In genomic region chr2:32617109-32617508, GRCm38 (mm10) we compare ENCODE assay signal across 37 mouse cellular contexts. TPM values are rescaled to one million over a fixed set of nuclear protein-coding genes. Genes with fewer than 3 reads are reported as not detected.
"Had no signal": no experiment of that assay in that cellular context is flagged by ENCODE, and none has a peak within 500 bp of the region (broad histone marks: within the 10 kb centered on the region; RNA-seq: fewer than 3 reads in every experiment).

No protein-coding gene starts in this region.

- H3K27me3 ChIP-seq: heart, embryonic 12.5 days; heart, embryonic 13.5 days; heart, embryonic 15.5 days; hindbrain, embryonic 12.5 days; hindbrain, embryonic 13.5 days; hindbrain, embryonic 15.5 days; intestine, embryonic 15.5 days; kidney, embryonic 15.5 days had no signal

- ATAC-seq: hindbrain, embryonic 16.5 days; hindbrain, postnatal 0 days; inflammation-experienced regulatory T-cells, adult 6 months; intestine, embryonic 15.5 days; intestine, embryonic 16.5 days; intestine, postnatal 0 days had no signal

- H3K4me3 ChIP-seq: heart, embryonic 12.5 days; heart, embryonic 13.5 days; heart, embryonic 15.5 days; hindbrain, embryonic 10.5 days; hindbrain, embryonic 12.5 days; hindbrain, embryonic 13.5 days; hindbrain, embryonic 15.5 days; intestine, embryonic 15.5 days; kidney, embryonic 15.5 days; layer of hippocampus, adult 2 months; left cerebral cortex, adult 2 months had no signal

- H3K27ac ChIP-seq: heart, embryonic 13.5 days; heart, embryonic 15.5 days; hindbrain, embryonic 10.5 days; hindbrain, embryonic 12.5 days; hindbrain, embryonic 13.5 days; hindbrain, embryonic 14.5 days; hindbrain, embryonic 15.5 days; hindbrain, postnatal 0 days; intestine, embryonic 15.5 days; kidney, embryonic 15.5 days; kidney, postnatal 0 days; layer of hippocampus, adult 2 months; left cerebral cortex, adult 2 months had no signal

- H3K9ac ChIP-seq: heart, embryonic 12.5 days; heart, embryonic 13.5 days; heart, embryonic 15.5 days; hindbrain, embryonic 12.5 days; hindbrain, embryonic 13.5 days; hindbrain, embryonic 14.5 days; hindbrain, embryonic 15.5 days; intestine, embryonic 15.5 days; kidney, embryonic 15.5 days had no signal

- H3K4me2 ChIP-seq: heart, embryonic 11.5 days; heart, embryonic 12.5 days; heart, embryonic 13.5 days; heart, embryonic 15.5 days; hindbrain, embryonic 12.5 days; hindbrain, embryonic 13.5 days; hindbrain, embryonic 14.5 days; hindbrain, embryonic 15.5 days; intestine, embryonic 15.5 days; kidney, embryonic 15.5 days had no signal

- DNase-seq: heart, postnatal 10 days; heart, postnatal 14 days; heart, postnatal 36 days; kidney, adult 11 months; kidney, adult 18-20 months; kidney, adult 2 months; kidney, adult 8-10 months; kidney, adult 9 months; kidney, postnatal 14 days; kidney, postnatal 25 days; layer of hippocampus, adult 9-11 months; layer of hippocampus, postnatal 36 days had no signal

- H3K9me3 ChIP-seq: heart, embryonic 13.5 days; heart, embryonic 15.5 days; hindbrain, embryonic 12.5 days; hindbrain, embryonic 13.5 days; hindbrain, embryonic 15.5 days; intestine, embryonic 15.5 days had no signal

RNA-seq across cellular contexts. Expression of gene Eng, which starts 29.3 kb away (rescaled TPM):
- polyA plus RNA-seq: inflammation-experienced regulatory T-cells, adult 6 months had no signal

RNA-seq across cellular contexts. Expression of gene 9430097D07Rik, which starts 41.6 kb away (rescaled TPM):
- total RNA-seq: heart, postnatal 10 days; heart, postnatal 14 days; heart, postnatal 25 days; heart, postnatal 36 days; heart, postnatal 4 days; hematopoietic stem cell, adult 5-6 weeks had no signal
- polyA plus RNA-seq: heart, embryonic 14.5 days; heart, embryonic 16.5 days; heart, postnatal 0 days; intestine, embryonic 15.5 days; intestine, embryonic 16.5 days; kidney, adult 2 months had no signal
